Mouse (Mus musculus) hindbrain, embryonic 14.5 days (tissue): ENCODE results near the gene Hoga1. TPM values are rescaled to one million over a fixed set of nuclear protein-coding genes. Genes with fewer than 3 reads are reported as not detected.

ENCODE experiments used
- ATAC-seq: fragments of 200-750 bp; cut with Nextera tagmentation; 2 replicates; pipeline ENCODE4 v1.8.0; 2017; ENCODE audit warnings: moderate number of reproducible peaks, mild to moderate bottlenecking, moderate TSS enrichment, moderate library complexity; ENCODE audit not compliant: low FRiP score
- DNase-seq: peaks from one replicate; pipeline ENCODE4 v3.0.0-alpha.2; 2015; ENCODE audit warnings: low spot score
- H3K27ac ChIP-seq: fragments of 300-500 bp; sonication (generic); 2 replicates; pipeline ENCODE4 v1.5.1; 2014; ENCODE audit warnings: mild to moderate bottlenecking, moderate library complexity
- H3K27me3 ChIP-seq: fragments of 300-500 bp; sonication (generic); 2 replicates; pipeline ENCODE4 v1.6.1; 2014; ENCODE audit warnings: mild to moderate bottlenecking, low read length, mixed read lengths; ENCODE audit not compliant: control insufficient read depth, insufficient read depth
- H3K36me3 ChIP-seq: fragments of 300-500 bp; sonication (generic); replicated peaks from 2 replicates; pipeline ENCODE4 v1.6.1; 2014; ENCODE audit not compliant: control insufficient read depth, insufficient read depth
- H3K4me1 ChIP-seq: fragments of 300-500 bp; sonication (generic); replicated peaks from 2 replicates; pipeline ENCODE4 v1.6.1; 2014; ENCODE audit warnings: antibody characterized with exemption, low read length, mixed read lengths; ENCODE audit not compliant: control insufficient read depth, insufficient read depth
- H3K4me2 ChIP-seq: fragments of 300-500 bp; sonication (generic); replicated peaks from 2 replicates; pipeline ENCODE4 v1.6.1; 2014; ENCODE audit warnings: mild to moderate bottlenecking, moderate library complexity
- H3K4me3 ChIP-seq: fragments of 300-500 bp; sonication (generic); replicated peaks from 2 replicates; pipeline ENCODE4 v1.5.1; 2014; ENCODE audit warnings: mild to moderate bottlenecking, low read length
- H3K9ac ChIP-seq: fragments of 300-500 bp; sonication (generic); 2 replicates; pipeline ENCODE4 v1.6.1; 2014
- H3K9me3 ChIP-seq: fragments of 300-500 bp; sonication (generic); 2 replicates; pipeline ENCODE4 v1.6.1; 2016; ENCODE audit warnings: low read length; ENCODE audit not compliant: control insufficient read depth
- WGBS: fragments of 180-500 bp; shearing (Covaris S2); extraction: QIAGEN DNeasy Blood & Tissue Kit; methylation state at CpG from one replicate; pipeline ENCODE4 v1.1.7; 2014; 5-methylcytosine and 5-hydroxymethylcytosine counted together
- polyA plus RNA-seq: library from polyadenylated mRNA; unstranded; fragments of >200 nt; fragmentation: Nextera tagmentation; extraction: Ambion mirVana; gene quantifications from 2 replicates; pipeline ENCODE4 v1.2.1, GENCODE M21; 2014

Gene Hoga1
- polyA plus RNA-seq: 1.3 and 2.2 TPM in 2 replicates

GRCm38 (mm10) chr19:42045269-42046102 is at the start of gene Hoga1:
Gene Hoga1 (plus strand): TSS chr19:42045610.
- WGBS: 27% methylated on average over 23 of the region's 23 CpGs
- DNase-seq (peak; percentile 61), ATAC-seq (peak; percentile 91)
- Histone ChIP-seq H3K27me3 (no peaks in the 10 kb centered on the region), H3K4me2 (peak within 1 kb of the TSS; percentile 44), H3K9me3 (no peaks in the 10 kb centered on the region), H3K4me3 (peak within 1 kb of the TSS; percentile 18; the same call in 1 of the 2 replicates), H3K4me1 (no peaks in the 10 kb centered on the region), H3K27ac (no peak within 1 kb of the TSS), H3K9ac (0 out of 2 replicates have a peak within 1 kb of the TSS, but pooled peaks have one; percentile 24), H3K36me3 (no peaks in the 10 kb centered on the region)

GRCm38 (mm10) chr19:41997090-41997489 is 48.3 kb upstream of the Hoga1 start:
- 91% methylated on average over 10 of the region's 10 CpGs for WGBS
- DNase-seq: no peak
- no peak for ATAC-seq

GRCm38 (mm10) chr19:41998770-41999548 is 46.5 kb upstream of the Hoga1 start:
- Histone ChIP-seq H3K4me1 (no peaks in the 10 kb centered on the region), H3K9ac (no peak overlapping the region), H3K4me2 (no peak overlapping the region), H3K27ac (no peak overlapping the region), H3K36me3 (no peaks in the 10 kb centered on the region), H3K9me3 (no peaks in the 10 kb centered on the region), H3K27me3 (no peaks in the 10 kb centered on the region), H3K4me3 (no peak overlapping the region)
- WGBS: 85% methylated on average over 9 of the region's 9 CpGs
- DNase-seq: no peak
- no peak for ATAC-seq

More at GRCm38 (mm10) chr19:41997090-41997489, 48.3 kb upstream of the Hoga1 start:
- Histone ChIP-seq H3K4me1 (no peaks in the 10 kb centered on the region), H3K27ac (no peak overlapping the region), H3K4me3 (no peak overlapping the region), H3K9me3 (no peaks in the 10 kb centered on the region), H3K27me3 (no peaks in the 10 kb centered on the region), H3K9ac (no peak overlapping the region), H3K4me2 (no peak overlapping the region), H3K36me3 (no peaks in the 10 kb centered on the region)

- no peak for ATAC-seq
- H3K4me2 ChIP-seq: no peak overlapping the region
- H3K9ac ChIP-seq: no peak overlapping the region
- H3K36me3 ChIP-seq: no peaks in the 10 kb centered on the region
- no peaks in the 10 kb centered on the region for H3K27me3 ChIP-seq
- H3K4me1 ChIP-seq: no peaks in the 10 kb centered on the region
- H3K9me3 ChIP-seq: no peaks in the 10 kb centered on the region
- H3K4me3 ChIP-seq: no peak overlapping the region
- no peak overlapping the region; the same call in 1 of the 2 replicates for H3K27ac ChIP-seq
- DNase-seq: no peak
- WGBS: 90% methylated on average over 4 of the region's 4 CpGs
Observed at GRCm38 (mm10) chr19:41999688-42000283, 45.6 kb upstream of the Hoga1 start.

- no peak overlapping the region for H3K9ac ChIP-seq
- no peak overlapping the region; the same call in 1 of the 2 replicates for H3K27ac ChIP-seq
- 64% methylated on average over 4 of the region's 4 CpGs for WGBS
- H3K4me3 ChIP-seq: no peak overlapping the region
- H3K9me3 ChIP-seq: no peaks in the 10 kb centered on the region
- no peaks in the 10 kb centered on the region for H3K27me3 ChIP-seq
- no peak overlapping the region for H3K4me2 ChIP-seq
- ATAC-seq: no peak
- no peaks in the 10 kb centered on the region for H3K36me3 ChIP-seq
- no peak for DNase-seq
- no peaks in the 10 kb centered on the region for H3K4me1 ChIP-seq
Observed at GRCm38 (mm10) chr19:42000446-42000958, 44.9 kb upstream of the Hoga1 start.

GRCm38 (mm10) chr19:42001253-42001980 is 44.0 kb upstream of the Hoga1 start:
- WGBS: 91% methylated on average over 12 of the region's 12 CpGs
- H3K27me3 ChIP-seq: no peaks in the 10 kb centered on the region
- ATAC-seq: no peak

GRCm38 (mm10) chr19:42004258-42004657 is 41.2 kb upstream of the Hoga1 start:
- Histone ChIP-seq H3K4me3 (no peak overlapping the region), H3K4me2 (no peak overlapping the region), H3K27me3 (no peaks in the 10 kb centered on the region), H3K9me3 (no peaks in the 10 kb centered on the region), H3K27ac (no peak overlapping the region), H3K9ac (no peak overlapping the region), H3K4me1 (no peaks in the 10 kb centered on the region), H3K36me3 (no peaks in the 10 kb centered on the region)
- ATAC-seq (no peak), DNase-seq (no peak)
- WGBS: 71% methylated on average over 6 of the region's 6 CpGs

More at GRCm38 (mm10) chr19:42001253-42001980, 44.0 kb upstream of the Hoga1 start:
- Histone ChIP-seq H3K36me3 (no peaks in the 10 kb centered on the region), H3K27ac (no peak overlapping the region), H3K4me2 (no peak overlapping the region), H3K4me3 (no peak overlapping the region), H3K9me3 (no peaks in the 10 kb centered on the region), H3K4me1 (no peaks in the 10 kb centered on the region), H3K9ac (no peak overlapping the region)
- no peak for DNase-seq

- no peaks in the 10 kb centered on the region for H3K4me1 ChIP-seq
- no peaks in the 10 kb centered on the region for H3K27me3 ChIP-seq
- H3K4me3 ChIP-seq: no peak overlapping the region
- H3K4me2 ChIP-seq: no peak overlapping the region
- no peak overlapping the region for H3K9ac ChIP-seq
- no peak overlapping the region for H3K27ac ChIP-seq
- H3K9me3 ChIP-seq: no peaks in the 10 kb centered on the region
- 84% methylated on average over 3 of the region's 3 CpGs for WGBS
- ATAC-seq: no peak
- H3K36me3 ChIP-seq: no peaks in the 10 kb centered on the region
- DNase-seq: no peak
Observed at GRCm38 (mm10) chr19:42005616-42006015, 39.8 kb upstream of the Hoga1 start.
